Mouse (Mus musculus) urinary bladder, postnatal 4 days (tissue): ENCODE data around the gene Srxn1.

ENCODE experiments used
- DNase-seq, 2 experiments: peaks; one replicate each; pipeline ENCODE4 v3.0.0; 2021 to 2022; ENCODE audit warnings: low spot score in 2 of 2

Srxn1 gene

GRCm38 (mm10) chr2:152159487-152159886 lies 54.2 kb downstream of the Srxn1 start:
- no peak for DNase-seq
